Mouse (Mus musculus) pancreas, adult 10 weeks (tissue): Measurements from ENCODE around the gene Gm10130. TPM values are rescaled to one million over a fixed set of nuclear protein-coding genes. Genes with fewer than 3 reads are reported as not detected.

ENCODE experiments used
- polyA plus RNA-seq: library from polyadenylated mRNA; stranded (reverse); fragments of 350-450 nt; fragmentation: Illumina TruSeq; extraction: RNeasy Lipid Tissue Mini Kit (QIAGEN cat#74804); gene quantifications from one replicate; pipeline ENCODE4 v1.2.3, GENCODE M21; 2015; ENCODE audit warnings: low read depth, low replicate concordance; ENCODE audit not compliant: insufficient read depth

The Gm10130 gene
- polyA plus RNA-seq = not detected

DNA sequence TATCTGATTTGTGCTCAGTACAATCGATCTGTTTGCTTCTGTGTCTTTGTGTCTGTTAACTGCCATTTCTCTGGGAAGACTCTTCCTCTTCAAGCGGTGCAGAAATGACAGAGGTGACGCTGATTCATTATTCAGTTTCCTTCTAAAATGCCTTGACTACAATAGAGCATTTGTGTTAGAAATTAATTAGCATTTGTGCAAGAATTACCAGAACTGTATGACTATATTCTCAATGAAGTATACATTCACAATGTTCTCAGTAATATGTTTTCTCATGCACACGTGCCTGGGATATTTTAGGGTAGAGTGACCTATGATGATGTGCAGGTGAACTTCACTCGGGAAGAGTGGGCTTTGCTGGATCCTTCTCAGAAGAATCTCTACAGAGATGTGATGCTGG is at the start of gene Gm10130:
TSS of gene Gm10130 (plus strand) at position 301 of the 400 bp plus-strand sequence.

DNA sequence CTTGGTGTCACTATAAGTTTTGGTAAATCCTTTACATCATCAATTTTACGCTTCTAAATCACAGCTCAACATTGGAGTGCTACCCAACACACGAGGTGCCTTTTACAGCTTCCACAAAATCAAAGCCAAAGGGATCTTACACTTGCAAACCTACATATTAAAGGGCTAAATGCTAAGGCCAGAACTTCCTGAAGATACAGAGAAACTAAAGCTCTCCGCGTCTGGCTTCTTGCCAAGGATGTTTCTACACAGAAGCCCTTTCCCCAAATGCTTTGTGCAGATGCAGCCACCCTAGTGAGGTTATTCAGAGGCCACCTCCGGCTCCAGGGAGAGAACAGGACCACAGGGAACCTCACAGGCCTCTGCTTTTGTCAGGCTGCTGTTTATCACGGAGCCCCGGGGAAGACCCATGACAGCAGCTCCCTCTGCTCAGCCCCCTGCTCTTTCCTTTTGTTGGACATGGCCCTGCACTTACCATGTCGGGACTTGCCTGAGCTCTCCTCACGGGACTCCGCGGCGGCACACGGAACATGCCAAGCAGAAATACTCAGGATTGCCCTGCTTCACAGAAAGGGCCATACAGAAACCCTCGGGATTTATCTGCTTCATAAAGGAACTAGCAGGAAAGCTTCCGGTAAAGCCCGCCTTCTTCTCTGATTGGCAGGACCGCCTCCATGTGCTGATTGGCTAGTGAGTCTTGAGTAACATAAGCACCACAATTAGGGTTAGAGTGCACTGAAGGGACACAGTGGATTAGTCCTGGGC is 38.8 kb downstream of the Gm10130 start, which contains the start of gene 3300002I08Rik:
TSS of gene 3300002I08Rik (minus strand) at position 653 of the 765 bp plus-strand sequence.

Other genes with a start within 250 kb of the Gm10130 start
- 2.2 TPM for gene Zfp120, start 187.0 kb upstream of the Gm10130 start, polyA plus RNA-seq
- gene Gm10770, start 144.0 kb upstream of the Gm10130 start, polyA plus RNA-seq = not detected
- gene Gm14139, start 141.9 kb upstream of the Gm10130 start, polyA plus RNA-seq = not detected
- gene Zfp937, start 105.6 kb upstream of the Gm10130 start, polyA plus RNA-seq = 1.1 TPM
- 1.5 TPM for gene Gm21994, start 68.1 kb upstream of the Gm10130 start, polyA plus RNA-seq
- not detected for gene Gm14124, start 66.2 kb upstream of the Gm10130 start, polyA plus RNA-seq
- not detected for gene 3300002I08Rik, start 39.1 kb downstream of the Gm10130 start, polyA plus RNA-seq
- 0.28 TPM for gene Zfp442, start 127.8 kb downstream of the Gm10130 start, polyA plus RNA-seq
- not detected for gene Zfp345, start 161.4 kb downstream of the Gm10130 start, polyA plus RNA-seq
- not detected for gene Cst7, start 246.7 kb downstream of the Gm10130 start, polyA plus RNA-seq